Mouse (Mus musculus) CD4-positive, CD25-positive, alpha-beta regulatory T cell (primary cell): Measurements from ENCODE around the gene Pax2. TPM values are rescaled to one million over a fixed set of nuclear protein-coding genes. Genes with fewer than 3 reads are reported as not detected.

Source experiments
- polyA plus RNA-seq: library from polyadenylated mRNA; unstranded; fragments of 100-300 nt; shearing (Covaris generic); gene quantifications from one replicate; pipeline ENCODE4 v1.2.1, GENCODE M21; 2017

Pax2 gene
- polyA plus RNA-seq: not detected

DNA sequence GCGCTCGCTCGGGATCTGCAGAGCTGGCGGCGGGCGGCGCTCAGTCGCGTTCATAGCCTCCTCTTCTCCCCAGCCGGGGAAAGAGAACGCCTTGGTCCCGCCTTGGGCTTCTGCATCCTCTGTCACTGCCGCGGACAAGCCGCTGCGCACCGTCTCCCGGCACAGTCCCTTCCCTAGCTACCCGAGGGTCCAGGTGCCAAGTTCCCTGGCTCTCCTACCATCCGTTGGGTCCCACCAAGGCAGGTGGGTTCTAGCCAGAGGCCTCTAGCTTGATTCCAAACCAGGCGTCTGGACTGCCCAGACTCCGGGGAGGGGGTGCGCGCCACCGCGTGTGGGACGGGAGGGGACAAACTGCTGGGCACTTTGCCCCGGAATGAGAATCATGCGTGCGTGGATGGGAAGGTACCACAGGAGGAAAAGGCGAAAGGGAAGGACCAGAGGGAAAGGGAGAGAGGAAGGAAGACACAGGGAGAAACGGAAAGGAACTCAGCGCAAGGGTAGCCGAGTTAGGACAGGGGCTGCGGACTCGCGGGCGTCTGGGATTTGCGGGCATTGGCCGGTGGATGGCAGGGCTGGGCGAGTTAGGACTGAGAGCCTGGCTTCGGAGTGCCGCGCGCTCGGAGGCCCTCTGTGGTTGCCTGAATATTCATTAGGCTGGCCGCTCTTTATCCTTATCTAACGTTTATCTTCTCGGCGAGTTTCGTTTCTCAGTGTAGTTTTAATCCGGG is at the start of gene Pax2:
Gene Pax2 (plus strand): TSS at position 353 of the 728 bp plus-strand sequence.

Other genes with a start within 250 kb of the Pax2 start
- gene Sec31b, start 210.2 kb upstream of the Pax2 start, polyA plus RNA-seq: 6.7 TPM
- gene Gm20538, start 203.2 kb upstream of the Pax2 start, polyA plus RNA-seq: 8.2 TPM
- gene Ndufb8, start 200.6 kb upstream of the Pax2 start, polyA plus RNA-seq: 286 TPM
- gene Hif1an, start 193.2 kb upstream of the Pax2 start, polyA plus RNA-seq: 26.3 TPM
- 40.5 TPM for gene Slf2, start 175.1 kb downstream of the Pax2 start, polyA plus RNA-seq
- gene Sema4g, start 233.1 kb downstream of the Pax2 start, polyA plus RNA-seq: 0.14 TPM
- gene Twnk, start 249.6 kb downstream of the Pax2 start, polyA plus RNA-seq: 16.1 TPM